Mouse (Mus musculus) liver, embryonic 11.5 days (tissue): ENCODE results near the gene Cdh4. TPM values are rescaled to one million over a fixed set of nuclear protein-coding genes. Genes with fewer than 3 reads are reported as not detected.

ENCODE experiments used
- ATAC-seq: fragments of 200-750 bp; cut with Nextera tagmentation; replicated peaks from 2 replicates; pipeline ENCODE4 v1.8.0; 2017; ENCODE audit warnings: moderate number of reproducible peaks, mild to moderate bottlenecking, moderate TSS enrichment, moderate library complexity; ENCODE audit not compliant: low FRiP score
- DNase-seq: peaks from one replicate; pipeline ENCODE4 v3.0.0-alpha.2; 2017; ENCODE audit warnings: low spot score
- H3K27ac ChIP-seq: fragments of 300-500 bp; sonication (generic); 2 replicates; pipeline ENCODE4 v1.5.1; 2014; ENCODE audit warnings: mild to moderate bottlenecking, low read depth, low read length, control low read depth
- H3K27me3 ChIP-seq: fragments of 300-500 bp; sonication (generic); replicated peaks from 2 replicates; pipeline ENCODE4 v1.6.1; 2014; ENCODE audit warnings: low read length, mixed read lengths; ENCODE audit not compliant: control insufficient read depth, insufficient read depth
- H3K36me3 ChIP-seq: fragments of 300-500 bp; sonication (generic); 2 replicates; pipeline ENCODE4 v1.6.1; 2014; ENCODE audit warnings: mild to moderate bottlenecking, low read length, moderate library complexity, mixed read lengths; ENCODE audit not compliant: control insufficient read depth, insufficient read depth
- H3K4me1 ChIP-seq: fragments of 300-500 bp; sonication (generic); replicated peaks from 2 replicates; pipeline ENCODE4 v1.6.1; 2014; ENCODE audit warnings: low read length, mixed read lengths; ENCODE audit not compliant: control insufficient read depth, insufficient read depth
- H3K4me2 ChIP-seq: fragments of 300-500 bp; sonication (generic); 2 replicates; pipeline ENCODE4 v1.6.1; 2014; ENCODE audit warnings: mild to moderate bottlenecking, control low read depth, moderate library complexity
- H3K4me3 ChIP-seq: fragments of 300-500 bp; sonication (generic); 2 replicates; pipeline ENCODE4 v1.5.1; 2014; ENCODE audit warnings: low read depth, low read length, control low read depth
- H3K9ac ChIP-seq: fragments of 300-500 bp; sonication (generic); 2 replicates; pipeline ENCODE4 v1.6.1; 2014; ENCODE audit warnings: low read depth, low read length, control low read depth
- H3K9me3 ChIP-seq: fragments of 300-500 bp; sonication (generic); 2 replicates; pipeline ENCODE4 v1.6.1; 2016; ENCODE audit warnings: low read length, inconsistent platforms, mixed read lengths; ENCODE audit not compliant: control insufficient read depth
- WGBS: fragments of 180-500 bp; shearing (Covaris S2); extraction: QIAGEN DNeasy Blood & Tissue Kit; methylation state at CpG from one replicate; pipeline ENCODE4 v1.1.7; 2014; 5-methylcytosine and 5-hydroxymethylcytosine counted together
- polyA plus RNA-seq: library from polyadenylated mRNA; unstranded; fragments of >200 nt; fragmentation: Nextera tagmentation; extraction: Ambion mirVana; gene quantifications from 2 replicates; pipeline ENCODE4 v1.2.1, GENCODE M21; 2014

Cdh4 gene
- polyA plus RNA-seq, 1 experiment from 2014 or later: 0.51 TPM

GRCm38 (mm10) chr2:179779266-179779665, 337.0 kb downstream of the Cdh4 start:
- Histone ChIP-seq H3K9me3 (no peaks in the 10 kb centered on the region), H3K9ac (no peak overlapping the region), H3K27me3 (no peaks in the 10 kb centered on the region), H3K36me3 (no peaks in the 10 kb centered on the region), H3K4me3 (no peak overlapping the region), H3K4me2 (no peak overlapping the region), H3K27ac (no peak overlapping the region), H3K4me1 (no peaks in the 10 kb centered on the region)
- 73% methylated on average over 9 of the region's 9 CpGs for WGBS
- DNase-seq (no peak), ATAC-seq (no peak)

DNA sequence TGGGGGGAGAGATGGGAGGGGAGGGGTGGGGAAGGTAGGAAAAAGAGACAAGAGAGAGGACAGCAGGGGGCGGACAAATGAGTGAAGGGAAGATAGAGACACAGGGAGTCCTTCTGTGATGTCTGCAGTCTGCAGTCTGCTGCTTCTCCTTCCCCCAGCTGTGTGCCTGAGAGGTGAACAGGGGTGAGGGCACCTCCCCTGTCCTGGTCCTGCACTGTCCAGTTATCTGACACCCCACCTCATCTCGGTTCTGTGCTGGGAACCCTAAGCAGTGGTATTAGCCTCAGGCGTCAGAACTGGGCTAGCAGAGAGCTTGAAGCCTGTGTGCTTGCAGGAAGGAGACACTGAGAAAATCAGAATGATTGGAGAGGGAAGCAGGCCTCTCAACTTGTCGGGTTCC, 338.7 kb downstream of the Cdh4 start:
- H3K4me1 ChIP-seq: no peaks in the 10 kb centered on the region
- H3K9me3 ChIP-seq: no peaks in the 10 kb centered on the region
- H3K9ac ChIP-seq: no peak overlapping the region
- DNase-seq: no peak
- H3K36me3 ChIP-seq: no peaks in the 10 kb centered on the region
- no peak overlapping the region for H3K4me2 ChIP-seq
- 44% methylated on average over 4 of the region's 4 CpGs for WGBS
- no peak for ATAC-seq
- H3K27me3 ChIP-seq: no peaks in the 10 kb centered on the region
- no peak overlapping the region for H3K4me3 ChIP-seq
- no peak overlapping the region for H3K27ac ChIP-seq

GRCm38 (mm10) chr2:179787256-179787655, 345.0 kb downstream of the Cdh4 start:
- Histone ChIP-seq H3K4me3 (no peak overlapping the region), H3K9ac (no peak overlapping the region), H3K27ac (no peak overlapping the region), H3K4me1 (no peaks in the 10 kb centered on the region), H3K27me3 (no peaks in the 10 kb centered on the region), H3K4me2 (no peak overlapping the region), H3K9me3 (no peaks in the 10 kb centered on the region), H3K36me3 (no peaks in the 10 kb centered on the region)
- DNase-seq: no peak
- no peak for ATAC-seq
- WGBS: 89% methylated on average over 18 of the region's 18 CpGs

- Histone ChIP-seq H3K27me3 (no peaks in the 10 kb centered on the region), H3K27ac (no peak overlapping the region), H3K4me2 (no peak overlapping the region), H3K9me3 (no peaks in the 10 kb centered on the region), H3K9ac (no peak overlapping the region), H3K4me3 (no peak overlapping the region), H3K36me3 (no peaks in the 10 kb centered on the region), H3K4me1 (no peaks in the 10 kb centered on the region)
- no peak for ATAC-seq
- DNase-seq: no peak
- WGBS: 73% methylated on average over 5 of the region's 5 CpGs
Measured at GRCm38 (mm10) chr2:179787797-179788196, 345.6 kb downstream of the Cdh4 start.

GRCm38 (mm10) chr2:179790684-179791083, 348.5 kb downstream of the Cdh4 start:
- no peak for ATAC-seq
- H3K4me2 ChIP-seq: no peak overlapping the region
- no peaks in the 10 kb centered on the region for H3K4me1 ChIP-seq
- H3K27ac ChIP-seq: no peak overlapping the region
- H3K9me3 ChIP-seq: no peaks in the 10 kb centered on the region
- H3K36me3 ChIP-seq: no peaks in the 10 kb centered on the region
- no peaks in the 10 kb centered on the region for H3K27me3 ChIP-seq
- WGBS: 83% methylated on average over 3 of the region's 3 CpGs
- no peak overlapping the region for H3K9ac ChIP-seq
- DNase-seq: no peak
- no peak overlapping the region for H3K4me3 ChIP-seq

DNA sequence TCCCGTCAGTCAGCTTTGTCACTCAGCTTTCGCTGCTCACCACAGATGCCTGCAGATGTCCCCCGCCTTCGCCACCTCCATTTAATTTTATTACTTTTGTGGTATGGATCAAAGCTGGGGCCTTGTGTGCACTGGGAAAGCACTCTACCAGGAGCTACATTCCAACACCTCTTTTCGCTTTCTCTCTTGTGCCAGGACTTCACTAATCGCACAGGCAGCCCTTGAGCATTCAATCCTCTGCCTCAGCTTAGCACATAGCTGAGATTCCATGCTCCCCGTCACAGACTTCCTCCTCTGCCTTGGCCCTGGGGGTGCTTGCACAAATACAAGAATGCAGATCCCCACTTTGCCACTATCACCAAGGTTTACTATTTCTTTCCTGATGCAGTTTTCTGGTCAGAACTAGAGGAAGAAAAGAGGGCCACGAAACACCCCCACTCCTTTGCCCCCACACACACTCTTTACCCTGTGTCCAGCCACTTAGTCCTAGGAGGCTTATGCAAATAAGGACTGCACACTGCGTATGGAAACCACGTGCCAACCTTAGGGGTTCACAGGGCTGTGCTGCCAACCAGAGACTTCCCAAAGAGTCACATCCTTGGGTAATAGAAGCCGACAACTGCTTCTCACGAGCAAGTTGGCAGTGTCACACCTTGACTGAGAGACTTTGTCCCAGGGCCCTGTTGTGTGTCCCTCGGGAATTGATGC, 350.3 kb downstream of the Cdh4 start:
- 48% methylated on average over 13 of the region's 13 CpGs for WGBS
- ATAC-seq: no peak
- no peaks in the 10 kb centered on the region for H3K4me1 ChIP-seq
- DNase-seq: no peak
- H3K27ac ChIP-seq: no peak overlapping the region
- H3K36me3 ChIP-seq: no peaks in the 10 kb centered on the region
- no peak overlapping the region for H3K4me2 ChIP-seq
- H3K4me3 ChIP-seq: no peak overlapping the region
- no peaks in the 10 kb centered on the region for H3K27me3 ChIP-seq
- H3K9me3 ChIP-seq: no peaks in the 10 kb centered on the region
- no peak overlapping the region for H3K9ac ChIP-seq

DNA sequence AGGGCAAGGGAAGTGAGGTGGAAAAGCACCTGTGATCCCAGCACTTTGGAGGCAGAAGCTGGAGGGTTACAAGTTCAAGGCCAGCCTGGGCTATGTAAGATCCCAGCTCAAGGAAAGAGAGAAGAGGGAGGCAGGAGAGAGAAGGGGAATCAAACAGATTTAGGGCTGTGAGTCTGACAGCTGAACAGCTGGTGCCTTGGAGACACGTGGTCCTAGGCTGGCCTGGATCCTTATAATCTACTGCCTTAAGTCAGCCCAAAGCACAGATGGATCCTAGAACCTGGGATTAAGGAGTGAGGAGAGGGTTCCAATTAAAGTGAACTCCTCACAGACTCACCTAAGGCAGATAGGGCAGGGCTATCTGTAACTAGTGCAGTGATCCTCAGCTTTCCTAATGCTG, 352.1 kb downstream of the Cdh4 start:
- Histone ChIP-seq H3K4me2 (no peak overlapping the region), H3K27me3 (no peaks in the 10 kb centered on the region), H3K36me3 (no peaks in the 10 kb centered on the region), H3K9ac (no peak overlapping the region), H3K27ac (no peak overlapping the region), H3K9me3 (no peaks in the 10 kb centered on the region), H3K4me1 (no peaks in the 10 kb centered on the region), H3K4me3 (no peak overlapping the region)
- DNase-seq: no peak
- WGBS: 64% methylated on average over 1 of the region's 1 CpGs
- no peak for ATAC-seq

DNA sequence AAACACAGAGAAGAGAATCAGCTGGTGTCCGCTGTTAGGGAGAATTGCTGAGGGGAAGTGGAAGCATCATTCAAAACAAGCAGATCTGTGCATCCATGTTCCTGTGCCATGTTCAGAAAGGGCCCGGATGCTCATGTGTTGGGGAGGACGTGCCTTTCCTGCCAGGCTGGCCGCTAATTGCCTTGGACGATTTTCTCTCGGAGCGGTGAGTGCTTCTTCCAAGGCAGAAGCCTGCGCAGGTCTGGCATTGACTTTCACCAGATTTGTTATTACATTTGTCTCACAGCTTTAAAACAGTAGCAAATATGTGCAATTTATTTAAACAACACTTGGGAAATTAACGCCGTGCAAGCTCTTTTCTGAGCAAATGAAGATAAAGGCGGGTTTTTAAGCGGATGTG, 353.2 kb downstream of the Cdh4 start:
- no peaks in the 10 kb centered on the region for H3K9me3 ChIP-seq
- no peaks in the 10 kb centered on the region for H3K27me3 ChIP-seq
- no peak overlapping the region for H3K4me2 ChIP-seq
- ATAC-seq: no peak
- no peak overlapping the region for H3K27ac ChIP-seq
- H3K9ac ChIP-seq: no peak overlapping the region
- H3K4me3 ChIP-seq: no peak overlapping the region
- no peak for DNase-seq
- no peaks in the 10 kb centered on the region for H3K4me1 ChIP-seq
- WGBS: 86% methylated on average over 12 of the region's 12 CpGs
- H3K36me3 ChIP-seq: no peaks in the 10 kb centered on the region

GRCm38 (mm10) chr2:179799906-179800532, 357.8 kb downstream of the Cdh4 start:
- Histone ChIP-seq H3K27me3 (no peaks in the 10 kb centered on the region), H3K9ac (no peak overlapping the region), H3K4me2 (no peak overlapping the region), H3K4me3 (no peak overlapping the region), H3K4me1 (no peaks in the 10 kb centered on the region), H3K27ac (no peak overlapping the region), H3K9me3 (no peaks in the 10 kb centered on the region), H3K36me3 (no peaks in the 10 kb centered on the region)
- WGBS: 86% methylated on average over 19 of the region's 19 CpGs
- ATAC-seq (no peak), DNase-seq (no peak)
